Mouse (Mus musculus) layer of hippocampus, adult 18-20 months (tissue): Measurements from ENCODE around the gene Idua. TPM values are rescaled to one million over a fixed set of nuclear protein-coding genes. Genes with fewer than 3 reads are reported as not detected.

Experiments
- DNase-seq, 2 experiments: peaks; one replicate each; pipeline ENCODE4 v3.0.0; 2022; ENCODE audit warnings: low spot score in 2 of 2
- total RNA-seq, 2 experiments: library from RNA; stranded (reverse); gene quantifications; 2 replicates each; pipeline ENCODE4 v1.2.3; 2021

The Idua gene
- total RNA-seq, 2 experiments from 2014 or later = 15.0 to 16.1 TPM

DNA sequence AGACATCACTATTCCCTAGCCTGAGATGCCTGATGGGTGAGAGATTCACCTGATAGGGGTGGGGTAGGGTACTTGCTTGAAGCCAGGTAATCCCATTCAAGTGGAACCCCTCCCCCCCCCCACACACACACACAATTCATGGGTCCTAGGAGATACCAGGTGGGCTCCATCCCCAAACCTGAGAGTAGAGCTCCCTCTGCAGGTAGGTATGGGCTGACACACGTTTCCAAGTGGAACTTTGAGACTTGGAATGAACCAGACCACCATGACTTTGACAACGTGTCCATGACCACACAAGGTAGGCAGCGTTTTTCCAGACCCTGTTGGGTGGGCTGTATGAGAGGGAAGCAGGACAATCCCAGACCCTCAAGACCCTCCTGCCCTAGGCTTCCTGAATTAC lies 19.8 kb downstream of the Idua start:
- DNase-seq = no peak

- no peak for DNase-seq
Measured at GRCm38 (mm10) chr5:108680871-108681270, 20.7 kb downstream of the Idua start.

DNA sequence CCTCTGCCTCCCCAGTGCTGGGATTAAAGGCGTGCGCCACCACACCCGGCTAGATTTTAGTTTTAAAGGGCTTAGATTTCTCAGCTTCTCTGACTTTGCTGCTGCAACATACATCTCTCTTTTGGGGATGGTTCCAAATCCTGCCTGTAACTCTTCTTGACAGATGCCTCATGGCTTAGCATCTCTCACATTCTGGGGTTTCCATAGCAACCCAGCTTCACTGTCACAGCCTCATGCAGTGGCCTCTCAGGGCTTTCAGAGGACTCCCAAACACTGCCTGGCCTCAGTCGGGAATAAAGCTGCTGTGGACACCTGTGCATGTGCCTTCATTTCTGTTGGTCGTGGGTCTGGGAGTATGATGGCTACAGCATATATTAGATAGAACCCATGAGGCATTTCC lies 29.0 kb downstream of the Idua start:
- peak; percentile 46 to 73 for DNase-seq

- DNase-seq = no peak
Measured at GRCm38 (mm10) chr5:108691152-108691551, 31.0 kb downstream of the Idua start.

DNA sequence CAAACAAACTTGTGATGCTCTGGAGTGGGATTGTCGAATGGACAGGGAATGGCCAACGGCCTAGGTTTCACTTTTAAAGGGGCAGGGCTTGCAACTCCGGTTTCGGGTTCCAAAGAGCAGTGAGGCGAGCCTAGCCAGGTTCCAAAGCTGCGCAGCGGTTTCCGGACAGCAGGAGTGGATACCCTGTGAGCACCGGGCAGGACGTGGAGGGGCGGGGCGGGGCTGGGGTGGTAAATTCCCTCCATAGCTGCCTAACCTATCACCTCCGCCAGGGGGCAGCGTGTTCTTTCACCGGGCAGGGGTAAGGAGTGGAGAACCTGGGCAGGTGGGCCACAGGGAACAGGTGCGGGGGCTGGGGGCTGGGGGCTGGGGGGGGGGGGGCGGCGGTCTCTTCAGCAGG lies 32.1 kb downstream of the Idua start, which contains the start of gene Fgfrl1:
Fgfrl1 (plus strand) TSS at position 112 of the 400 bp plus-strand sequence.
- DNase-seq = no peak

- peak in 1 of 2 experiments; percentile 58 for DNase-seq
Measured at GRCm38 (mm10) chr5:108693872-108694288, 33.7 kb downstream of the Idua start.

GRCm38 (mm10) chr5:108694352-108695261 lies 34.5 kb downstream of the Idua start:
- peak in 1 of 2 experiments; percentile 78 for DNase-seq

DNA sequence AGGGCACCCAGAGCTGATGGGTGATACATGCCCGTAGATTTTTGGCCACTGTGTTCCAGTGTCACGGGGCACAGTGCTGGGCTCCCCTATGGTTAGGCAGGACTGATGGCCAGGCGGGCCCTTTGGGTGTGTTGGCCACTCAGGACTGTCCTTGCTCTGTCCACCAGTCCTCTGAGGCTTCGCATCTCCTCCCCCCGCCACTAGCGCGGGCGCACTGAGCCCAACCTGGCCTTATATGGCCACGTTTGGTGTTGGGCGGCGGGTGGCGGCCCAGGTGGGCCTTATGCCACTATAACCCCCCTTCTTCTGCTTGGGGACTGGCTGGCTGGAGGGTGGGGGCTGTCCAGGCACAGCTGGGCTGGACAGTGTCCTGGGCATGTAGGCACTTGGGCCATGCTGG lies 35.7 kb downstream of the Idua start:
- DNase-seq = no peak

- no peak for DNase-seq
Measured at GRCm38 (mm10) chr5:108696542-108696941, 36.4 kb downstream of the Idua start.

DNA sequence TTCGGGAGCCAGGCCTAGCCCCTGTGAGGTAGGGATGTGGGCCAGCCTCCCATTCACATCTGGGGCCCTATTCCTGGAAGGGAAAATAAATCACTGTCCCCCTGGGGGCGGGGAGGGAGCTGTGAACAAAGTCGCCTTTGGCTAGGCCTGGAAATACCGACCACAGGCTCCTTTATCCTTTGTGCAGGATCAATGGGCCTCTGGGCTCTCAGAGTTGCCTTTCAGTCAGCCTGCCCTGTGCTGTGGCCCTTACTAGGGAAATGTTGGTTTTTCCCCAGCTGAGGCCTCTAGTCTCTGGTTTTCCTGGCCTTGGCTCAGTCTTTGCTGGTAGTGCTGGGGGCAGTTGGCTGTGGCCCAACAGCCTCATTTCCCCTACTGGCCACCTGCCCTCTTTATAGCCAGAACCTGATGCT lies 37.2 kb downstream of the Idua start:
- DNase-seq = peak; percentile 50 to 70

DNA sequence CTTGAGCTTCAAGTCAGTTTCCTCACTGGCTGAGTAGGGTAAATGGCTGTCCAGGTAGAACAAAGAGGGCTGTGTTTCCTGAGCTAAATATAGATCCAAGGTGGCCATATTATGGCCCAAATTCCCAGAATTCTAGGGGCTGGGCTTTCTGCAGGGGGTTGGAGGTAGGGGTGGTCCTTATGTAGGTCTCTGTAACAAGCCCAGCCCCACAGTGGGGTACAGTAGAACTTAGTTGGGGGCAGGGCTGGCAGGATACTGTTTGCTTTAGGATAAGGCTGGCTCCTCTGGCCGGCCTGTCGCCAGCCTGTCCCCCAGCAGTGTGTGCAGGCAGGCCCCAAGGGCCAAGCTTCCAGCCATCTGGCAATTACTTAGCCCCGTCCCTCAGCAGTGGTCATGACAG lies 40.2 kb downstream of the Idua start:
- no peak for DNase-seq

DNA sequence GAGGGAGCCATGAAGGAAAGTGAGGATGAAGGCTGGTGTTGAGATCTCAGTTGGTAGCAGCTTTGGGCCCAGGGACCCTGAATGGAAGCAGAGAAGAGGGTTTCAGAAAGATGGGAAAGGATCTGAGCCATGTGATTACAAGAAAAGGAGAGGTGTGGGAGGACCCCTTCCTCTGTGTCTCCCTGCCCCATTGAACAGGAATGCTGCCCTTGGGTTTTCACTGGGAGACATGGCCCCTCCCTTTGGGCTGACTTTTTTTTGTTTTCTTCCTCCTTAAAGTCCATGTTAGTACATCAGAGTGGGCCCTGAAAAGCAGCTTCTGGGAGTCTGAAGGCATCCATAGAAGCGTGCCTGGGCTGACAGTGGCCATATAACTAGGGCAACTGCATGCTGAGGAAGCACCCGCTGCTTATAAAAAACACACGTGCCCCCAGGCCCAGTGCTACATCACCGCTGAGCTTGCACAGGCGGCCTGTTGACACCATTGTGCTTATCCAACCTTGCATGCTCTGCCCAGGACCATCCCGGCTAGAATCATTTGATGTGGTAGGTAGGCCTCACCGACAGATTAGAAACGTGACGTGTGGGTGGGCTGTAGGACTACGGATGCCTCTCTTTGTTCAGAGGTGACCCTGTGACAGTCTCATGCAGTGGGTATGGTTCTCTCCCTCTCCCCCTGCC lies 41.4 kb downstream of the Idua start:
- DNase-seq = no peak

DNA sequence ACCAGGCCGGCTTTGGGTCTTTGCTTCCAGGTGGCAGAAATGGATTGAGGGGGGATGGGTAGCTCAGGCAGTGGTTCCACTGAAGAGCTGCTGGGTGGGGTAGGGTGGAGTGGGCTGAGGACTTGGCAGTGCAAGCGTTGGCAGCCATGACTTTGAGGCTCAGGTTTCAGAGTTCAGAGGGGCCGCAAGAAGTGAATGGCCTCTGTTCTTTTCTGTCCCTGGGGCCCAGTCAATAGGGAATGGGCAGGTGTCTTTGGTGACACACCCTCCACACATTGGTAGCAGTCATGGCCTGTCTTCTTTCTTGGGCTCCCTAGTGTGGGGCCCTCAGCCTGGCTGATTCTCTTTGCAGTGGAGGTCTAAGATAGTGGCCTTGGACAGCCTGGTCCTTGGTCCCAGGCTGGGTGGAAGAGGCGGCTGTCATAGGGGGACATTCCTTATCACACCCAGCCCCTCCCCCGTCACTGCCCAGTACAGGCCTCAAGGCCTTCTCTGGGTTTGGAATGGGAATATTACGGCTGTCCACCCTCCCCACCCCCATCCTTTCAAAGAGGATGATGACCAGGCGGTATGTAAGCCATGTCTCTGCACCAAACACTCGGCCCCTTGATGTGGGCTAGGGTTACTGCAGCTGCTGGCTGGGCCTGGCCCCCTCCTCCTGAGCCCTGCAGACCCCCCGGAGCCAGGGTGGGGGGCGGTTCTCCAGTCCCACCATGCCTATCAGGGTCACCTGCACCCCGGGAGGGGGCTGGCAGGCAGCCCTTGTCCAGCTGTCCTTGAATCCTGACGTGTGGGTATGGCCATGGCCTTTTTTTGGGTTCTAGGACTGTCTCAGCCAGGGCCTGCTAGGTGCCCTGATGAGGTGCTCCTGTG lies 43.9 kb downstream of the Idua start:
- no peak for DNase-seq

DNA sequence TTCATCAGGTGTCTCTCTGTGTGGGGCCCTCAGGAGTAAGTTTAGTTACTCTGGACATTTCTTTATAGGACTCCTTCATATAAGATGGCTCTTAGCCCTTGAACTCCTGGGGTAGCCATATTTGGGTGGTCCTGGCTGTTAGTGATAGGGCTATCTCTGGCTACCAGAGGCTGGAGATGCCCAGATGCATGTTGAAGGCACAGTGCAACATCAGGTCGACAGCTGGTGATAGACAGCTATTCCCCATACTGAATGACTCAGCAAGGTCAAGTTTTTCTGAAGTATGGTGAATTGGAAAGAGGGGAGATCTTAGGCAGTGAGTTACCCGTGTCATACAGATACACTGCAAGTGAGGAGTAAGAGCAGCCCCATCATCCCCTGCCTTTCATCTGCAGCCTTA lies 47.6 kb downstream of the Idua start:
- DNase-seq = no peak

GRCm38 (mm10) chr5:108708419-108708818 lies 48.3 kb downstream of the Idua start:
- DNase-seq = no peak

DNA sequence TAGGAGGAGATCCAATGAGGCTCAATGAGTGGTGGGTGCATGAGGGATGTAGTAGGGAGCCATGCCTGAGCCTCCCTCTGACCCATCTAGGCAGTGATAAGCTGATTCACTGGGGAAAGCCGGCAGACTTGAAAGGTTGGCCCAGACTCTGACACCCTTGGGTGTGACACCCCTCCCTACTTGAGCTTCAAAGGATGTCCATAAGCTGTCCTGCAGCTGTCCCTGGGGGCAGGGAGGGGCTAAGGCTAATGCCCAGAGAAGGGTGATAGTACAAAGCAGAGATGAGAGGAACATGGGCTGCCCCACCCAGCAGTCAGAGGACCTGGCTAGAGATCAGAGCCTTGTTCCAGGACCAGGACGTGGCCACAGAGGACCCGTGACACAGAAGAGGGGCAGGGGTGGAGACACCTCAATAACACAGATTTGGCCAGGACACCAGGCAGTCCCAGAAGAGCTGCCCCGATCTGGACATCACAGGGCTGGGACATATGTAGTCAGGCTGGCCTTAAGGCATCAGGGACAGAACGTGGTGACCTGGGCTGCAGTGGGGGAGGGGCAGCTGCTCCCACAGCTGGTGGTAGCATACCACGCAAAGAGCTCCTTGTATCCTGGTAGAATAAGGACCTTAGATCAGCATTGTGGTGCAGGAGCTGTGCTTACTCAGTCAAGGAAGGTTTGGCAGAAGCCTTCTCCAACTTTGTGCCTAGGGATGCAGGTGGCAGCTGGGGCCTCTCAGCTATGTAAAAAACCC lies 49.0 kb downstream of the Idua start:
- DNase-seq = no peak

GRCm38 (mm10) chr5:108711968-108712367 lies 51.8 kb downstream of the Idua start:
- DNase-seq = no peak

- no peak for DNase-seq
Measured at GRCm38 (mm10) chr5:108713096-108713495, 53.0 kb downstream of the Idua start.

- DNase-seq = no peak
Measured at GRCm38 (mm10) chr5:108713691-108714090, 53.6 kb downstream of the Idua start.

DNA sequence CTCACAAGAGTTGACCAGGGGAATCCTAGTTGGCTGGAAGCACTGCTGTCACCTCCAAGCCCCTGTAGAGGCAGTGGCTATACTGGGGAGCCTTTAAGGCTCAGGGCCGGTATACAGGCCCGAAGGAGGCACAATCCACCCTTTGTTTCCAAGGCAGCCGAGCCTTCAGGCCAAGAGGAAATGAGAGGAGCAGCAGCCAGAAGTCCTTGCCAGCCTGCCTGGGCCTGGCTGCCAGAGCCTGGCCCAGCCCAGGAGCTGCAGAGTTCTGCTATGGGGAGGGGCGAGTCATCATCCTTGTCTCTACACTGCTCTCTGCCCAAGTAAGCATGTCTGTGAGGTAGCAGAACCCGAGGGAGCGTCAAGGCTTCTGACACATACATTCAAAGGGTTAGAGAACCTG lies 54.0 kb downstream of the Idua start:
- peak; percentile 27 to 36 for DNase-seq

- no peak for DNase-seq
Measured at GRCm38 (mm10) chr5:108715974-108716373, 55.8 kb downstream of the Idua start.
